Mouse (Mus musculus): ENCODE data around the gene Fam205a2.
"Not testable (repeated sequence)": the region's sequence is repeated elsewhere in the genome, so short reads cannot be mapped to it uniquely, and the experiment has no call there.

Fam205a2 gene

DNA sequence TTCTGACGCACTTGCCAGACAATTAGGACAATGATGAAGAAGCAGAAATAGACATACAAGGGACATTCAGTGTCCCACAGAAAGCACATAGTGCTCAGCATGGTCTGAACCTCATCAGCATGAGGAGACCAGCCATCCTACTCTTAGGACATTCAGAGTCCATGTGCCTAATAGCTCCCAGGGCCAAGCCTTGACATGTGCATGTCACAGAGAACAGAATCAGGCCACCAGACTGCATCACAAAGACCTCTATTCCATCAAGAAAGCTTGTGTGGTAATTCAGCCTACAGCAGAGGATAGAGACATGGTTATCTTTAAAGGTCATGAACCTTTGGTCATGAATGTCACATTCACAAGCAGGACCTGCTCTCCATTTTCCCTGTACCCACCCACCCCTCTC, at the start of gene Fam205a2:
Gene Fam205a2 (minus strand): TSS at position 101 of the 400 bp plus-strand sequence.
- DNase-seq (ENCODE audit: extremely low spot score), result not testable (repeated sequence)
